Mouse (Mus musculus) cerebellum, adult 11 months (tissue): ENCODE measurements at regions not wholly inside any gene's neighbourhood (a gene's known extent, or its start where the extent isn't known, plus 50 kb on each side); places are given as distances from the start of the nearest gene placed in this dataset.

Experiments
- DNase-seq: peaks from one replicate; pipeline ENCODE4 v3.0.0; 2022

DNA sequence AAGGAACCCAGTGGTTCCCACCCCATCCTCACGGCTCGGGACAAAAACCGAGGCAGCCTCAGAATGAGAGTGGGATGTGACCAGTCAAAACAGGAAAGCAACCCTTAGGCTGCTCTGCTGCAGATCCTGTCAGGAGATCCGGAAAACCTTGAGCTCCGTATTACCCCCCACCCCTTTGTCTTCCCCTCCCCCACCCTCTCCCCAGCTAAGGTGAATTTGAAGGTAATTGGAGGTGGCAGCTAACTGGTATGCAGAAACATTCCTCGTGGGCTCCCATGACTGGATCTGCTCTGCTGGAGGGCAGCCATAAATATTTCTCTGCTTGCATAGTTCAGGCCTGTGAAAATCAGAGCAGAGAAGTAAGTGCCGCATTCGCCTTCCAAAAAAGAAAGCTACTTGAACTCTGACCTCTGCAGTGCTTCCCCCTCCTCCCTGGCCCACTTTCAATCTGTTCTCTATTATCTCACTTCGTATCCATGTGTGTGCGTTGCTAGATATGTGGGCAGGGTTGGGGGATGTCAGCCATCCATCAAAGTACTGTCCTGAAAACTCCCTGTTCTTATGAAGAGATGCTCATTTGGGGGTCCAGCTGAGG is 82.9 kb upstream of the Spin1 start:
- DNase-seq: no peak

DNA sequence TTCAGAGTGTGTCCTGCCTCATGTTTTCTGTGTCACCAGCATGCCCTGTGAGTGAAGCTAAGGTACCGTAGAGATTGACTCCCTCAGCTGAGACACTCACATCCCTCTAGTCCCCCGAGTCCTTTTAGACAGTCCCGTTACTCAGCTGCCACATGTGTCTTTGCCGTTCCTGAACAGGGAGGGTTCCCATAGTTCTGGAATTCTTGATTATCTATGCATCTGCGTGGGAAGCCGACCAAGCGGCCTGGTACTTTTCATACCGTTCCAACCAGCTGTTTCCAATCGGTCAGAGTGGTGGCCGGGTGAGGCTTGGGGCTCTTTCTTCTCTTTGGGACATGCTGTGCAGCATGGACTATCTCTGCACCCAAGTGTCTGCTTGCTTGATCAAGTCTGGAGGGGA is 82.3 kb upstream of the Spin1 start:
- DNase-seq: no peak

- no peak for DNase-seq
Observed at GRCm38 (mm10) chr13:51022401-51023250, 78.1 kb upstream of the Spin1 start.

- DNase-seq: no peak
Observed at GRCm38 (mm10) chr13:51023271-51023670, 77.4 kb upstream of the Spin1 start.

DNA sequence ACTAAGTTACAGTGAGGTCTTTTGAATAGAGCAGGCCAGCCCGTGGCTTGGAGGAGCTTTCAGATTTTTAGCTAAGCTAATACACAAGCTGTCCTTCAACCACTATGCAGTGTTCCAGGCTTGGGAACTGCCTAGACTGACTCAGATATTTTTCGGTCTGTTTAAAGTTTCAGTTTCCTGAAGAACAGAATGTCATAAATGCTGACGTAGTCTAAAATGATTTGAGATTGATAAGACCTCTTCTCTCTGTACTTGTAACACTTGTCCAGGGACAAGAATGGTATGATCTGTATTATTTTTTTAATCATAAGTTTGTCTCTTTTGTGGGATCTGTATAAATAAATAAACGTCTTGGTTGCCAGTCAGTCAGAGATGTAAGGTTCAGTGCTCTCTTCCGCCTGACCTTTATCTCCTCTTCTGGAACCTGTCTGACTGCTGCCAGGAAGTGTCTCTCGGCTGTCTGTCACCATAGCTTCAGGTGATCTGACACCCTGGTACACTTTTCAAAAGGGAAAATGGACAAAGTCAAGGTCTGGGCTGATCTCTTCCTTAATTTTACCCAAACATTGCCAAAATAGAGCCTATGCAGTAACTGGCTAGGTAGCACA is 74.3 kb upstream of the Spin1 start:
- DNase-seq: no peak

DNA sequence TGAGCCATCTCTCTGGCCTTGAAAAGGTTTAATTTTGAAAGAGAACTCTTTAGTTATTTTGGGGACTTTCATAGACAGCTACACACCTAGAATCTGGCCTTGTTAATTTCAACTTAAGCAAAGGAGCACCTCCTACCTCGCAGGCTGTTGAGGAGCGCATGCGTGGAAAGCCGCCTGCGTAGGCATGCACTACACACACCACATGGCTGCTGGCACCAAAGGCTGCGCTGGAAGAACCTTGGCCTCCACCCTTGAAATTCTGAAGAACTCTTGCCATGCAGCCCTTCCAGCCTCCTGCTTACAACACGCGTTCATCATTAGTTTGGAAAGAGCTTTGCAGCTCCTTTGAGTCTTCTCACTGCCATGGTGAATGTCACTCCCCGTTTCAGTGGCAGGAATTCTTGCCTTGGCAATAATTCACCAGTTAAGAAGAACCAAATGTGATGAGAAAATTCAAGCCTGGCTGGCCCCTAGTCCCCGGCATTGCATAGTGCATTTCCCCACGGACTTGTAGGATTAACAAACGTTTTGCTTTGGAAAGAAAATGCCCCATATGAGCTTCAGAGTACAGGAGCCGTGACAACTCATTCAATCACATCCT is 62.7 kb upstream of the Spin1 start:
- DNase-seq: no peak

DNA sequence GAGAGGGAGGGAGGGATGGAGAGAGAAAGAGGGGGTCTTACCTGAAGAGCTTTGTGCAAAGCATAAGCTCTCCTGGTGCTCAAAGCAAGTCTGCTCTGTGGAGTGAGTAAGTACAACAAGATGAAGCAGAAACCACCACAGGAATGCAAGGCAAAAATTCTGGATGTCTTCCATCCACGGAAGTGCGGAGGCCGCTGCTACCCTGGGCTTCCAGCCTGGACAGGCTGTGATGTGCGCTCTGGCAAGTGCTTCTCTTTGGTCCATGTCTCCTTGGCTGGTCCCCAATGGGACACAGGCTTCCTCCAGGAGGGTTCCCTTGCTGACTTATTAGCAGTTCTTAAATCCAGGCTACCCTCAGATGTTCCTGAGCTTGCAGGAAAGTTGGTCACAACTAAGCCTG is 61.7 kb upstream of the Spin1 start:
- no peak for DNase-seq

DNA sequence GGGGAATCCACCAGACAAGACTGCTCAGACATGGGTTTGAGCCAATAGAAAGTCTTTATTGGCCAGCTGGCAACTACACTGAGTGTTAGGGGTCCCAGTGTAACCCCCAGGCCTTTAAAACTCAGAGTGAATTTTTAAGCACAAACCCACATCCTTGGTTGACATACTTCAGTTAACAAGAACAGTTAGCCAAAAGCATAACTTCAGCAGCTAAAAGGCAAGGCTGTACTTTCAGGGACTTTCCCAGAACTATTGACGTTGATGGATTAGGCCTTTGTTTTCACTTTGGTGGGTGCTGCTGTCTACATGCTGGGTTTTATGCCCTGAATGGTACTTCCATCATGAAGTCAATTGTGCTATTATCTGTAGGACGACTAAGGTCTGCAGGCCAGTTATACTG is 59.6 kb upstream of the Spin1 start:
- DNase-seq: no peak

- DNase-seq: no peak
Observed at GRCm38 (mm10) chr13:51042881-51043402, 57.7 kb upstream of the Spin1 start.
